11 mouse cellular contexts compared by ENCODE assay signal in genomic region chr17:73806331-73806730, GRCm38 (mm10). TPM values are rescaled to one million over a fixed set of nuclear protein-coding genes. Genes with fewer than 3 reads are reported as not detected.
DNase-seq lines count a peak whose midpoint lies in the region; ATAC-seq lines count a peak whose summit lies in the region.
"Had no signal": no experiment of that assay in that cellular context is flagged by ENCODE, and none has a peak within 500 bp of the region (broad histone marks: within the 10 kb centered on the region; RNA-seq: fewer than 3 reads in every experiment).

No protein-coding gene starts in this region.

- H3K4me1 ChIP-seq in hindbrain, embryonic 12.5 days, result peaks cover 12% of the 10 kb centered on the region
- H3K4me1 ChIP-seq in hindbrain, embryonic 10.5 days (replicated peaks), result peaks cover 13% of the 10 kb centered on the region
- peaks cover 71% of the 10 kb centered on the region for H3K4me1 ChIP-seq in megakaryocyte, embryonic 14.5 days
- peaks cover 14% of the 10 kb centered on the region for H3K4me1 ChIP-seq in hindbrain, embryonic 15.5 days (replicated peaks)
- H3K4me1 ChIP-seq in neural tube, embryonic 13.5 days (replicated peaks), result peaks cover 27% of the 10 kb centered on the region
- H3K4me1 ChIP-seq: embryonic facial prominence, embryonic 12.5 days had no signal

- H3K4me3 ChIP-seq in hindbrain, embryonic 12.5 days, result no peak overlapping the region
- H3K4me3 ChIP-seq in hindbrain, embryonic 10.5 days, result no peak overlapping the region
- peak overlapping the region; percentile 90 for H3K4me3 ChIP-seq in megakaryocyte, embryonic 14.5 days (replicated peaks)
- peak overlapping the region; percentile 53 for H3K4me3 ChIP-seq in hindbrain, embryonic 15.5 days
- H3K4me3 ChIP-seq in neural tube, embryonic 13.5 days, result peak overlapping the region; percentile 57; the same call in 1 of the 2 replicates

- 86% methylated on average over 6 of the region's 6 CpGs for WGBS in hindbrain, embryonic 12.5 days
- WGBS in hindbrain, embryonic 10.5 days, result 94% methylated on average over 6 of the region's 6 CpGs
- 86% methylated on average over 6 of the region's 6 CpGs for WGBS in hindbrain, embryonic 15.5 days
- 91% methylated on average over 6 of the region's 6 CpGs for WGBS in neural tube, embryonic 13.5 days

- no peaks in the 10 kb centered on the region for H3K36me3 ChIP-seq in hindbrain, embryonic 12.5 days
- H3K36me3 ChIP-seq in hindbrain, embryonic 10.5 days, result no peaks in the 10 kb centered on the region
- H3K36me3 ChIP-seq in megakaryocyte, embryonic 14.5 days (replicated peaks; ENCODE audit: low read length), result peaks cover 24% of the 10 kb centered on the region
- no peaks in the 10 kb centered on the region for H3K36me3 ChIP-seq in hindbrain, embryonic 15.5 days
- no peaks in the 10 kb centered on the region for H3K36me3 ChIP-seq in neural tube, embryonic 13.5 days
- H3K36me3 ChIP-seq: embryonic facial prominence, embryonic 12.5 days had no signal

- no peak for DNase-seq in hindbrain, embryonic 10.5 days (ENCODE audit: low spot score)
- DNase-seq in gastrocnemius, postnatal 10 days, result no peak
- no peak for DNase-seq in testis, postnatal 14 days (ENCODE audit: low spot score)
- DNase-seq: thymus, postnatal 36 days had no signal

- H3K9ac ChIP-seq in hindbrain, embryonic 12.5 days, result peak overlapping the region; percentile 13; the same call in 1 of the 2 replicates
- H3K9ac ChIP-seq in hindbrain, embryonic 15.5 days, result 0 out of 2 replicates have a peak overlapping the region, but pooled peaks have one; percentile 0
- no peak overlapping the region for H3K9ac ChIP-seq in neural tube, embryonic 13.5 days

- no peaks in the 10 kb centered on the region for H3K27me3 ChIP-seq in hindbrain, embryonic 12.5 days
- no peaks in the 10 kb centered on the region for H3K27me3 ChIP-seq in hindbrain, embryonic 10.5 days (ENCODE audit: insufficient read depth, poor library complexity, severe bottlenecking)
- H3K27me3 ChIP-seq in megakaryocyte, embryonic 14.5 days (replicated peaks), result peaks cover 4% of the 10 kb centered on the region
- H3K27me3 ChIP-seq in hindbrain, embryonic 15.5 days, result no peaks in the 10 kb centered on the region
- H3K27me3 ChIP-seq in neural tube, embryonic 13.5 days, result no peaks in the 10 kb centered on the region
- H3K27me3 ChIP-seq: embryonic facial prominence, embryonic 12.5 days had no signal

- no peak for ATAC-seq in hindbrain, embryonic 12.5 days (ENCODE audit: low FRiP score)
- ATAC-seq in megakaryocyte, adult 5-6 weeks (ENCODE audit: poor library complexity, severe bottlenecking), result no peak
- no peak for ATAC-seq in hindbrain, embryonic 15.5 days (ENCODE audit: low FRiP score, low read depth)
- no peak for ATAC-seq in neural tube, embryonic 13.5 days (ENCODE audit: low read depth)

- no peaks in the 10 kb centered on the region for H3K9me3 ChIP-seq in hindbrain, embryonic 12.5 days (replicated peaks)
- H3K9me3 ChIP-seq in hindbrain, embryonic 10.5 days, result no peaks in the 10 kb centered on the region
- 0 out of 2 replicates have a peak, but pooled peaks cover 2% of the 10 kb centered on the region for H3K9me3 ChIP-seq in megakaryocyte, embryonic 14.5 days
- no peaks in the 10 kb centered on the region for H3K9me3 ChIP-seq in hindbrain, embryonic 15.5 days
- H3K9me3 ChIP-seq in neural tube, embryonic 13.5 days, result no peaks in the 10 kb centered on the region
- H3K9me3 ChIP-seq: embryonic facial prominence, embryonic 12.5 days had no signal

- no peak overlapping the region for H3K27ac ChIP-seq in hindbrain, embryonic 12.5 days
- H3K27ac ChIP-seq in hindbrain, embryonic 10.5 days, result no peak overlapping the region
- H3K27ac ChIP-seq in hindbrain, embryonic 15.5 days (replicated peaks), result no peak overlapping the region
- H3K27ac ChIP-seq in neural tube, embryonic 13.5 days (replicated peaks), result no peak overlapping the region
- H3K27ac ChIP-seq: embryonic facial prominence, embryonic 12.5 days; macrophage had no signal

- peak overlapping the region; percentile 75 for H3K4me2 ChIP-seq in hindbrain, embryonic 12.5 days (replicated peaks)
- H3K4me2 ChIP-seq in hindbrain, embryonic 15.5 days, result peak overlapping the region; percentile 58
- peak overlapping the region; percentile 83 for H3K4me2 ChIP-seq in neural tube, embryonic 13.5 days

RNA-seq across cellular contexts. Expression of gene Ehd3, which starts 2.4 kb away (rescaled TPM):
- polyA plus RNA-seq in hindbrain, embryonic 12.5 days (2016; fragmentation: Nextera tagmentation; extraction: Ambion mirVana), result 9.1 and 11.6 TPM in 2 replicates
- 10.3 and 11.8 TPM in 2 replicates for polyA plus RNA-seq in hindbrain, embryonic 10.5 days (2016; fragmentation: Nextera tagmentation; extraction: Ambion mirVana)
- polyA plus RNA-seq in megakaryocyte, embryonic 14.5 days (2012; ENCODE audit: insufficient read depth, low replicate concordance), result 10.7 and 22.4 TPM in 2 replicates
- 1.3 TPM in 1 of 2 replicates, not detected in the other for total RNA-seq in megakaryocyte, adult 5-6 weeks (2015)
- 0.51 and 0.73 TPM in 2 replicates for total RNA-seq in megakaryocyte, adult 5-6 weeks (2017)
- polyA plus RNA-seq in hindbrain, embryonic 15.5 days (2015; fragmentation: Nextera tagmentation; extraction: Ambion mirVana), result 20.3 and 26.9 TPM in 2 replicates
- 20.1 and 20.9 TPM in 2 replicates for polyA plus RNA-seq in neural tube, embryonic 13.5 days (2015; fragmentation: Nextera tagmentation; extraction: Ambion mirVana)
- total RNA-seq in gastrocnemius, postnatal 10 days (2021), result 1 to 10 TPM; 5.2 to 5.8 TPM

Comparison
In these comparisons a context has a peak if more than half of its experiments do, and no peak if none do; other contexts are left out.
1. H3K4me3 ChIP-seq: peak in megakaryocyte, embryonic 14.5 days (single experiment), hindbrain, embryonic 15.5 days (single experiment) and neural tube, embryonic 13.5 days (single experiment); none in hindbrain, embryonic 12.5 days (single experiment) and hindbrain, embryonic 10.5 days (single experiment).
2. Peak in every context shown above with its lines, with median percentiles within 50 percentile points of each other: H3K4me2 ChIP-seq.